Mouse (Mus musculus) stomach, postnatal 0 days (tissue): ENCODE results near the gene Il22ra1. TPM values are rescaled to one million over a fixed set of nuclear protein-coding genes. Genes with fewer than 3 reads are reported as not detected.

ENCODE experiments used
- ATAC-seq: fragments of 200-750 bp; cut with Nextera tagmentation; 2 replicates; pipeline ENCODE4 v1.8.0; 2017; ENCODE audit not compliant: low FRiP score, low TSS enrichment
- DNase-seq: peaks from one replicate; pipeline ENCODE4 v3.0.0-alpha.2; 2016; ENCODE audit warnings: low spot score
- H3K27ac ChIP-seq: fragments of 300-500 bp; sonication (generic); replicated peaks from 2 replicates; pipeline ENCODE4 v1.5.1; 2014; ENCODE audit warnings: mild to moderate bottlenecking, control low read depth
- H3K27me3 ChIP-seq: fragments of 300-500 bp; sonication (generic); 2 replicates; pipeline ENCODE4 v1.6.1; 2014; ENCODE audit warnings: low read length; ENCODE audit not compliant: control insufficient read depth, insufficient read depth
- H3K36me3 ChIP-seq: fragments of 300-500 bp; sonication (generic); 2 replicates; pipeline ENCODE4 v1.6.1; 2014; ENCODE audit warnings: low read length, mixed read lengths; ENCODE audit not compliant: control insufficient read depth, insufficient read depth
- H3K4me1 ChIP-seq: fragments of 300-500 bp; sonication (generic); replicated peaks from 2 replicates; pipeline ENCODE4 v1.6.1; 2014; ENCODE audit warnings: antibody characterized with exemption; ENCODE audit not compliant: control insufficient read depth, insufficient read depth
- H3K4me2 ChIP-seq: fragments of 300-500 bp; sonication (generic); replicated peaks from 2 replicates; pipeline ENCODE4 v1.6.1; 2014; ENCODE audit warnings: low read depth, mild to moderate bottlenecking, control low read depth, moderate library complexity
- H3K4me3 ChIP-seq: fragments of 300-500 bp; sonication (generic); 2 replicates; pipeline ENCODE4 v1.5.1; 2014; ENCODE audit warnings: low read depth, low read length, control low read depth
- H3K9ac ChIP-seq: fragments of 300-500 bp; sonication (generic); 2 replicates; pipeline ENCODE4 v1.6.1; 2014; ENCODE audit warnings: mild to moderate bottlenecking, low read length, control low read depth, mixed read lengths
- H3K9me3 ChIP-seq: fragments of 300-500 bp; sonication (generic); 2 replicates; pipeline ENCODE4 v1.6.1; 2016; ENCODE audit warnings: low read length; ENCODE audit not compliant: control insufficient read depth
- CTCF ChIP-seq: IDR thresholded peaks from 2 replicates; pipeline ENCODE4 v1.5.1; 2016; ENCODE audit warnings: antibody characterized with exemption, low read depth, mild to moderate bottlenecking, moderate library complexity
- EP300 ChIP-seq: optimal IDR thresholded peaks from 2 replicates; pipeline ENCODE3; 2016; ENCODE audit warnings: antibody characterized with exemption
- WGBS: fragments of 180-500 bp; shearing (Covaris S2); extraction: QIAGEN DNeasy Blood & Tissue Kit; methylation state at CpG from one replicate; pipeline ENCODE4 v1.1.7; 2014; 5-methylcytosine and 5-hydroxymethylcytosine counted together
- polyA plus RNA-seq: library from polyadenylated mRNA; unstranded; fragments of >200 nt; fragmentation: Nextera tagmentation; extraction: Ambion mirVana; gene quantifications from 2 replicates; pipeline ENCODE4 v1.2.1, GENCODE M21; 2015

Il22ra1 gene
- polyA plus RNA-seq, 1 experiment from 2014 or later, result 0.63 TPM

- H3K4me3 ChIP-seq, result no peak overlapping the region
- H3K4me2 ChIP-seq, result no peak overlapping the region
- no peaks in the 10 kb centered on the region for H3K27me3 ChIP-seq
- no peaks in the 10 kb centered on the region for H3K4me1 ChIP-seq
- no peak overlapping the region for H3K27ac ChIP-seq
- 65% methylated on average over 2 of the region's 2 CpGs for WGBS
- TF ChIP-seq CTCF, result no peak
- no peak for TF ChIP-seq EP300
- DNase-seq, result no peak
- H3K9me3 ChIP-seq, result no peaks in the 10 kb centered on the region
- no peak overlapping the region for H3K9ac ChIP-seq
- no peak for ATAC-seq
- no peaks in the 10 kb centered on the region for H3K36me3 ChIP-seq
These were observed 61.2 kb downstream of the Il22ra1 start for GRCm38 (mm10) chr4:135789135-135789534.

- H3K9ac ChIP-seq, result no peak overlapping the region
- H3K4me1 ChIP-seq, result no peaks in the 10 kb centered on the region
- ATAC-seq (no peak), DNase-seq (no peak)
- 93% methylated on average over 5 of the region's 5 CpGs for WGBS
- H3K27me3 ChIP-seq, result no peaks in the 10 kb centered on the region
- no peaks in the 10 kb centered on the region for H3K9me3 ChIP-seq
- TF ChIP-seq EP300, result no peak
- TF ChIP-seq CTCF, result no peak
- no peak overlapping the region for H3K27ac ChIP-seq
- H3K4me2 ChIP-seq, result no peak overlapping the region
- H3K36me3 ChIP-seq, result no peaks in the 10 kb centered on the region
- H3K4me3 ChIP-seq, result no peak overlapping the region
These were observed 64.8 kb downstream of the Il22ra1 start for GRCm38 (mm10) chr4:135792821-135793220.

- TF ChIP-seq CTCF (no peak), EP300 (no peak)
- Histone ChIP-seq H3K9me3 (no peaks in the 10 kb centered on the region), H3K4me2 (no peak overlapping the region; the same call in 1 of the 2 replicates), H3K4me1 (0 out of 2 replicates have a peak, but pooled peaks cover 3% of the 10 kb centered on the region), H3K27ac (0 out of 2 replicates have a peak overlapping the region, but pooled peaks have one; percentile 24), H3K4me3 (no peak overlapping the region), H3K9ac (no peak overlapping the region), H3K36me3 (no peaks in the 10 kb centered on the region), H3K27me3 (no peaks in the 10 kb centered on the region)
- WGBS, result 20% methylated on average over 11 of the region's 11 CpGs
- DNase-seq, result peak; percentile 51
- no peak for ATAC-seq
These were observed 70.0 kb downstream of the Il22ra1 start for GRCm38 (mm10) chr4:135797931-135798330.

DNA sequence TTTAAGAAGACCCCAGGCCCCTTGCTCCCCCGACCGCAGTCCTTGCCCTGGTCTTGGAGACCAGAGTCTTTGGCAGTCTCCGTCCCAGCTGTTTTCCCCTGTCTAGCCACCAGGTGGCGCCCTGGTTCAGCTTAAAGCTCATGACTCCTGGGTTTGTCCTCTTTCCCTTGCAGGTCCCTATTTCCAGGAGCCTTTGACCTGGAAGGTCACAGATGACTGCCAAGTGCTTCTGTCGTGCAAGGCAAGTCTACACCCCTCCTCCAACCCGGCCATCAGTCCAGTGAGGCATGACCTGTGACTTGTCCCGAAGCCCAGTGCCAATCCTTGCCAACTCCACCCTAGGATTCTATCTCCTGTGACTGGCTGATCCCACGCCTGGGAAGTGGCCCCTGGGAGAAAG is 73.6 kb downstream of the Il22ra1 start:
- Histone ChIP-seq H3K9ac (no peak overlapping the region), H3K36me3 (no peaks in the 10 kb centered on the region), H3K9me3 (no peaks in the 10 kb centered on the region), H3K27ac (no peak overlapping the region), H3K27me3 (no peaks in the 10 kb centered on the region), H3K4me2 (no peak overlapping the region), H3K4me3 (no peak overlapping the region), H3K4me1 (0 out of 2 replicates have a peak, but pooled peaks cover 3% of the 10 kb centered on the region)
- 17% methylated on average over 8 of the region's 8 CpGs for WGBS
- TF ChIP-seq EP300 (no peak), CTCF (peak; percentile 98)
- ATAC-seq, result peak; percentile 68
- DNase-seq, result peak; percentile 89

Other genes starting within 250 kb of the Il22ra1 start
- gene Stpg1, start 233.4 kb upstream of the Il22ra1 start, polyA plus RNA-seq, result 0.16 and 0.18 TPM in 2 replicates
- gene Nipal3, start 233.1 kb upstream of the Il22ra1 start, polyA plus RNA-seq, result 3.8 and 5.3 TPM in 2 replicates
- 52.5 and 53.3 TPM in 2 replicates for gene Grhl3, start 154.5 kb upstream of the Il22ra1 start, polyA plus RNA-seq
- gene Ifnlr1, start 41.9 kb upstream of the Il22ra1 start, polyA plus RNA-seq, result 1.9 and 2.1 TPM in 2 replicates
- gene Myom3, start 31.5 kb downstream of the Il22ra1 start, polyA plus RNA-seq, result 0.46 and 0.59 TPM in 2 replicates
- gene Srsf10, start 127.6 kb downstream of the Il22ra1 start, polyA plus RNA-seq, result 83.7 and 88.1 TPM in 2 replicates
- gene Pnrc2, start 145.7 kb downstream of the Il22ra1 start, polyA plus RNA-seq, result 101 TPM in 2 replicates
- gene Cnr2, start 167.2 kb downstream of the Il22ra1 start, polyA plus RNA-seq, result 0.10 and 0.11 TPM in 2 replicates
- gene Fuca1, start 192.6 kb downstream of the Il22ra1 start, polyA plus RNA-seq, result 171 and 179 TPM in 2 replicates
- gene Hmgcl, start 218.3 kb downstream of the Il22ra1 start, polyA plus RNA-seq, result 154 and 163 TPM in 2 replicates
- gene Gale, start 235.6 kb downstream of the Il22ra1 start, polyA plus RNA-seq, result 161 and 166 TPM in 2 replicates
- gene Lypla2, start 244.5 kb downstream of the Il22ra1 start, polyA plus RNA-seq, result 88.6 and 89.6 TPM in 2 replicates